Mouse (Mus musculus) forebrain, embryonic 15.5 days (tissue): ENCODE measurements at regions not wholly inside any gene's neighbourhood (a gene's known extent, or its start where the extent isn't known, plus 50 kb on each side); places are given as distances from the start of the nearest gene placed in this dataset.

Experiments used
- ATAC-seq: fragments of 200-750 bp; cut with Nextera tagmentation; replicated peaks from 2 replicates; pipeline ENCODE4 v1.8.0; 2017; ENCODE audit warnings: mild to moderate bottlenecking, moderate TSS enrichment, moderate library complexity
- H3K27ac ChIP-seq: fragments of 300-500 bp; sonication (generic); replicated peaks from 2 replicates; pipeline ENCODE4 v1.5.1; 2015; ENCODE audit warnings: mild to moderate bottlenecking, inconsistent platforms
- H3K27me3 ChIP-seq: fragments of 300-500 bp; sonication (generic); 2 replicates; pipeline ENCODE4 v1.6.1; 2015; ENCODE audit warnings: inconsistent platforms
- H3K36me3 ChIP-seq: fragments of 300-500 bp; sonication (generic); 2 replicates; pipeline ENCODE4 v1.6.1; 2015; ENCODE audit warnings: mild to moderate bottlenecking, inconsistent platforms
- H3K4me1 ChIP-seq: fragments of 300-500 bp; sonication (generic); 2 replicates; pipeline ENCODE4 v1.6.1; 2015; ENCODE audit warnings: inconsistent platforms
- H3K4me2 ChIP-seq: fragments of 300-500 bp; sonication (generic); replicated peaks from 2 replicates; pipeline ENCODE4 v1.6.1; 2015; ENCODE audit warnings: mild to moderate bottlenecking, inconsistent platforms
- H3K4me3 ChIP-seq: fragments of 300-500 bp; sonication (generic); 2 replicates; pipeline ENCODE4 v1.5.1; 2015; ENCODE audit warnings: mild to moderate bottlenecking, inconsistent platforms
- H3K9ac ChIP-seq: fragments of 300-500 bp; sonication (generic); replicated peaks from 2 replicates; pipeline ENCODE4 v1.6.1; 2015; ENCODE audit warnings: mild to moderate bottlenecking, inconsistent platforms
- H3K9me3 ChIP-seq: fragments of 300-500 bp; sonication (generic); 2 replicates; pipeline ENCODE4 v1.6.1; 2016; ENCODE audit warnings: inconsistent platforms
- WGBS: fragments of 180-500 bp; shearing (Covaris S2); methylation state at CpG from one replicate; pipeline ENCODE4 v1.1.7; 2015; ENCODE audit warnings: mixed read lengths; 5-methylcytosine and 5-hydroxymethylcytosine counted together

DNA sequence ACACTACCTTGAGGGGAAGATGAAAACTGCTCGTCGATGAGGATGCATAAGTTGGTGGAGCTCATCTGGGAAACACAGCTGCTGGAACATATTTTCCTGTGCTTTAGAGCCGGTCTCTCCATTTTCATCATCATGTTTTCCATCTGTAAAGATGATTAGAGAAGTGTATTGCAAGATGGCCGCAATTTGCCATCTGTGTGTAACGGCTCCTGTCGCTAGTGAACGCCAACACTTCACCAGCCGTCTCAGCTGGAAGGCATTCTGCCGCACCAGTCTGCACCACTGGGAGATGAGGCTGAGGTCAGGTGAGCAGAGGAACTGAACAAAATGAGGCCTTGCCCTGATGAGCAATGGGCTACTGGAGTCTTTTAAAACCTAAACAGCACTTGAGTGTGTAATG, 57.4 kb downstream of the Gm21962 start:
- H3K27ac ChIP-seq = no peak overlapping the region
- WGBS = 74% methylated on average over 9 of the region's 9 CpGs
- H3K4me2 ChIP-seq = no peak overlapping the region
- H3K36me3 ChIP-seq = no peaks in the 10 kb centered on the region
- H3K27me3 ChIP-seq = no peaks in the 10 kb centered on the region
- no peaks in the 10 kb centered on the region for H3K9me3 ChIP-seq
- H3K4me3 ChIP-seq = no peak overlapping the region
- ATAC-seq = 0 out of 2 replicates have a peak, but pooled peaks have one; percentile 53
- H3K9ac ChIP-seq = no peak overlapping the region
- peaks cover 7% of the 10 kb centered on the region; the same call in 1 of the 2 replicates for H3K4me1 ChIP-seq

- Histone ChIP-seq H3K9me3 (no peaks in the 10 kb centered on the region), H3K4me2 (no peak overlapping the region), H3K9ac (no peak overlapping the region), H3K36me3 (no peaks in the 10 kb centered on the region), H3K27ac (no peak overlapping the region), H3K27me3 (no peaks in the 10 kb centered on the region), H3K4me1 (peaks cover 7% of the 10 kb centered on the region; the same call in 1 of the 2 replicates), H3K4me3 (no peak overlapping the region)
- WGBS = 43% methylated on average over 7 of the region's 7 CpGs
- ATAC-seq = peak; percentile 58; the same call in 1 of the 2 replicates
Observed at GRCm38 (mm10) chr3:137729421-137729820, 58.1 kb downstream of the Gm21962 start.

DNA sequence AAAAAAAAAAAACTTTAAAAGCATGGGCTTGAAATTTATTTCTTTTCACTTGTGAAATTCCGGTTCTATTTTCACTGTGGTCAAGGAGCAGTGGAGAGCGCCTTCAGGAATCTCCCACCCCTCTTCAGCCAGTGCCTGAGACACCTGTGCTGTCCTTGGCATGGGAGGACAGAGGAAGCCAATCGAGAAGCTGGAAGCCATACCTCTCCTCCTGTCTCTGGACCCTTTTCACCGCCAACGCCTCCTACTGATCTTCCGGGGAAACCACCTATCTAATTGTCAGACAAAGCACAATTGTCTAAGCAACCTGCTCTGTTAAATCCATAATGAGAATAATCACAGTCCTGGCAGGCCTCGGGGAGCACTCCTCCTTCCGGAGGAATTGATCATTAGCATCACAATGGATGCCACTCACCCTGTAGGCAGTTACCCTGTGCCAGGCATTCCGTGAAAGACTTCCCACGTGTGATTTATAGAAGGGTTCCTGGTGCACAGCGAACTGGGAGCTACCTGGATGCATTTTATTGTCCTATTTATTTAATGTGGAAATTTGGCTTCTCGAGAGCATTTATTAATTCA, 66.0 kb downstream of the Gm21962 start:
- Histone ChIP-seq H3K9ac (no peak overlapping the region), H3K27me3 (no peaks in the 10 kb centered on the region), H3K4me1 (peaks cover 11% of the 10 kb centered on the region), H3K4me2 (no peak overlapping the region; the same call in 1 of the 2 replicates), H3K36me3 (no peaks in the 10 kb centered on the region), H3K9me3 (no peaks in the 10 kb centered on the region), H3K4me3 (no peak overlapping the region), H3K27ac (0 out of 2 replicates have a peak overlapping the region, but pooled peaks have one; percentile 31)
- 10% methylated on average over 12 of the region's 12 CpGs for WGBS
- peak; percentile 91 for ATAC-seq

DNA sequence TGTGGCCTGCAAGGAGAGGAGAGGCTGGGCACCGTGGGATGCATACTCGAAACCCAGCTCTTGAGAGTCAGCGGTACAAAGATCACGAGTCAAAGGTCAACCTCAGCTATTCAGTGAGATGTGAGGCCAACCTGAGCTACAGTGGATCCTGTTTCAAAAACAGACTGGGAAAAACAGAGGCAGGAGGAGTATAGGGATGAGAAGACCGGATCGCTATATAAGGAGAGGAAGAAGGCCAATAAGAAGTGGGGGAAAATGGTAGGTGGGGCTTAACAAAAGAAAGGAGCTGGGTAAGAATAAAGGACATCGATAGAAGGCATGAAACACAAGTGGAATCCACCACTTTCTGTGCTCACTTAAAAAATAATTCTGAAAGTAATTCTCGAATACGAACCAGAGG, 70.2 kb downstream of the Gm21962 start:
- Histone ChIP-seq H3K4me3 (no peak overlapping the region), H3K4me1 (peaks cover 11% of the 10 kb centered on the region), H3K9me3 (no peaks in the 10 kb centered on the region), H3K27ac (no peak overlapping the region), H3K27me3 (no peaks in the 10 kb centered on the region), H3K36me3 (no peaks in the 10 kb centered on the region), H3K9ac (no peak overlapping the region), H3K4me2 (no peak overlapping the region)
- no peak for ATAC-seq
- WGBS = 78% methylated on average over 9 of the region's 9 CpGs

DNA sequence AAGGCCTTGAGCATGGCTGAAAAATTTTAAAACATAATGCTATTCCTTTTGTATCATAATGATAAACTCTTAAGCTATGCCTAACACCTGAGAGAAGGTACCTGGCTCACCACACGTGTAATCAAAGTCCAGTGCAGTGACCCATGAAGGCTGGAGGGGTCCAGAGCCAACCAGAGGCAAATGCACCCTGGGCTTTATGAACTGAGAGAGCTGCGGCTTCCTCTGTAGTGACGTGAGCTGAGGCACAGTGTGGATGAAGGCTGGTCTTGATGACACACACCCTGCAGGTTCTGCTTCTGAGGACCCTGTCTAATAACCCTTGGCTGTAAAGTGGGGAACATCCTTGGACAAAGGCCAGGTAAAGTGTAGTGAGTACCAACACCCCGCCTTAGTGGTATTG, 70.8 kb downstream of the Gm21962 start:
- H3K27me3 ChIP-seq = no peaks in the 10 kb centered on the region
- H3K4me1 ChIP-seq = peaks cover 11% of the 10 kb centered on the region
- H3K4me3 ChIP-seq = no peak overlapping the region
- 85% methylated on average over 4 of the region's 4 CpGs for WGBS
- H3K36me3 ChIP-seq = no peaks in the 10 kb centered on the region
- H3K27ac ChIP-seq = no peak overlapping the region
- no peak overlapping the region for H3K4me2 ChIP-seq
- H3K9me3 ChIP-seq = no peaks in the 10 kb centered on the region
- ATAC-seq = no peak
- no peak overlapping the region for H3K9ac ChIP-seq

DNA sequence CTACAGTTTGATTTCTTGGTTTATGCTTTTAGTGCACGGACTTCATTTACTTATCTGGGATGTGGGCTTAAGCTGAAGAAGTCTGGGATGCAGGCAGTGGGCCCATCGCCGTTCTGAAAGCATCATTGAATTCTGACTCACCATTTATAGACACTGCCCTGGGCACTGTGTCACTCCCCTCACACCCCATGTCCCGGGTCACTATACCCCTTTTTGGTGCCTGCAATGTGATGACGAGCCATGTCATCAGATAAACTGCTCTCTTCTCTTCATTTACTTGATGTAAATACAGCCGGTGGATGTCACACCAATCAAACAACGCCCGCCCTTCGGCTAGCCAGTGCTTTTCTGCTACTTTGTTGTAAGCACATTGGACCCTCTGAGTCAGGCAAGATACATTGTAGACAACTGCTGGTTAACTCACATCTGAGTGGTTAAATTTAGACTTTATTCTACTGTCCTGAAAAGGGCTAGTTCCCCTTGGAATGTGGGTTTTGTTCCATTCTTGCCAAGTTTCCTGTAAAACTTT, 80.5 kb downstream of the Gm21962 start:
- H3K9me3 ChIP-seq = no peaks in the 10 kb centered on the region
- no peak for ATAC-seq
- H3K4me3 ChIP-seq = no peak overlapping the region
- 95% methylated on average over 9 of the region's 9 CpGs for WGBS
- peaks cover 10% of the 10 kb centered on the region for H3K4me1 ChIP-seq
- H3K4me2 ChIP-seq = no peak overlapping the region
- H3K27me3 ChIP-seq = no peaks in the 10 kb centered on the region
- no peak overlapping the region for H3K9ac ChIP-seq
- H3K36me3 ChIP-seq = no peaks in the 10 kb centered on the region
- no peak overlapping the region for H3K27ac ChIP-seq

- Histone ChIP-seq H3K4me1 (peaks cover 10% of the 10 kb centered on the region), H3K27ac (peak overlapping the region; percentile 62), H3K4me2 (peak overlapping the region; percentile 55), H3K27me3 (no peaks in the 10 kb centered on the region), H3K9me3 (no peaks in the 10 kb centered on the region), H3K4me3 (peak overlapping the region; percentile 41), H3K36me3 (no peaks in the 10 kb centered on the region), H3K9ac (peak overlapping the region; percentile 36)
- ATAC-seq = peak; percentile 95
- 8% methylated on average over 25 of the region's 25 CpGs for WGBS
Observed at GRCm38 (mm10) chr3:137752447-137753256, 81.3 kb downstream of the Gm21962 start.

GRCm38 (mm10) chr3:137753257-137753654, 81.9 kb downstream of the Gm21962 start:
- Histone ChIP-seq H3K9me3 (no peaks in the 10 kb centered on the region), H3K36me3 (no peaks in the 10 kb centered on the region), H3K9ac (no peak overlapping the region), H3K4me1 (peaks cover 10% of the 10 kb centered on the region), H3K27ac (peak overlapping the region; percentile 32), H3K4me3 (no peak overlapping the region), H3K4me2 (peak overlapping the region; percentile 55), H3K27me3 (no peaks in the 10 kb centered on the region)
- ATAC-seq = peak; percentile 53
- 53% methylated on average over 7 of the region's 7 CpGs for WGBS

DNA sequence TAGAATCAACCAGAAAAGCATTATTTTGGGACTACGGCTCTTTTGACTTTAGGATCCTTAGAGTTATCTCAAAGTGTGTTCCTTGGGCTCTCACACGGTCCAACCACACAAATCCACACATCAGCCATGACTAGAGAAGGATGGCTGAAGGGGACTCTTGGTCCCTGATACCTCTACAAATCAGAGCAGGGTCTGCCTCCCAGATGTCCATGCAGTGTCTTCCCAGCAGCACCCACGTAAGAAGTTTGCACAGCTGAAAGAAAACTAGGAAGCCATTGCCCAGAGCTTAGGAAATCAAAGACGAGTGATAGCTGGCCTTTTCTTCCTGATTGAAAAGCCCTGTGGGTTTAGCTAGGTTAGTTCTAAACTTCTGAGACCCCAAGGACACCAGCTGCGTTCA, 84.1 kb downstream of the Gm21962 start:
- H3K9me3 ChIP-seq = no peaks in the 10 kb centered on the region
- H3K4me3 ChIP-seq = no peak overlapping the region
- no peaks in the 10 kb centered on the region for H3K36me3 ChIP-seq
- H3K4me2 ChIP-seq = no peak overlapping the region
- H3K9ac ChIP-seq = no peak overlapping the region
- no peaks in the 10 kb centered on the region for H3K27me3 ChIP-seq
- WGBS = 93% methylated on average over 5 of the region's 5 CpGs
- no peak overlapping the region for H3K27ac ChIP-seq
- ATAC-seq = no peak
- peaks cover 10% of the 10 kb centered on the region for H3K4me1 ChIP-seq

DNA sequence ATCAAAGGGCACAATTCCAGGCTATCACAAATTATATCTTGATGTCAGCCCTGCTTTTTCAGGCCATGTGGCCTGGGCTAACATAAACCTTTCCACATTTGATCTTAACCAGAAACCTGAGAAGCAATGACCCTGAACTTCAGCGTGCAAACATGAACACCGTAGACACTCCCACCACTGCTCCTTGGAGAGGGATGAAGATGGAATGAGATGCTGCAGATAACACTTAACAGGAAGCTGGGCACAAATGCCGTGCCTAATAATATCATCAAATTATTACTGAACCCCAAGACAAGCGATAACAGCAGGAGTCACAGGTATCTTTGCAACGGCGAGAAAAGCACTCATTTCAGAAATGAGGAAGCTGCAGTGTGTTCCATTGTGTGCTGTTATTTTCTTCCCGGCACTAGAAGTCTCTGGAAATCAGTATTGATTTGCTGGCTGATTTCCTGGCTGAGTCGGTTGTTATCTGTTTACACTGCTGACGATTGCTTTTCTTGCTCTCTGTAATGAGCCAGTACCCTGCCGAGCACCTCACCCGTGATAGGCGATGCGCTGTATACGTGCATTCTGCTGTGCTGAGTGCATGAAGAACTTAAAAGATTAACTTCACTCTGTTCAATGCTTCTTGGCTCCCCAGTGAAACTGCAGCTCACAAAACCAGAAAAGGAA, 91.0 kb downstream of the Gm21962 start:
- no peaks in the 10 kb centered on the region for H3K36me3 ChIP-seq
- no peaks in the 10 kb centered on the region for H3K4me1 ChIP-seq
- H3K27me3 ChIP-seq = no peaks in the 10 kb centered on the region
- no peak overlapping the region for H3K4me3 ChIP-seq
- no peaks in the 10 kb centered on the region for H3K9me3 ChIP-seq
- no peak for ATAC-seq
- WGBS = 58% methylated on average over 14 of the region's 14 CpGs
- H3K27ac ChIP-seq = no peak overlapping the region
- no peak overlapping the region for H3K9ac ChIP-seq
- no peak overlapping the region for H3K4me2 ChIP-seq

GRCm38 (mm10) chr3:137763406-137763805, 92.1 kb downstream of the Gm21962 start:
- Histone ChIP-seq H3K27ac (no peak overlapping the region), H3K4me3 (no peak overlapping the region), H3K36me3 (no peaks in the 10 kb centered on the region), H3K4me2 (no peak overlapping the region), H3K9ac (no peak overlapping the region), H3K4me1 (no peaks in the 10 kb centered on the region), H3K9me3 (no peaks in the 10 kb centered on the region), H3K27me3 (no peaks in the 10 kb centered on the region)
- WGBS = 91% methylated on average over 5 of the region's 5 CpGs
- no peak for ATAC-seq

DNA sequence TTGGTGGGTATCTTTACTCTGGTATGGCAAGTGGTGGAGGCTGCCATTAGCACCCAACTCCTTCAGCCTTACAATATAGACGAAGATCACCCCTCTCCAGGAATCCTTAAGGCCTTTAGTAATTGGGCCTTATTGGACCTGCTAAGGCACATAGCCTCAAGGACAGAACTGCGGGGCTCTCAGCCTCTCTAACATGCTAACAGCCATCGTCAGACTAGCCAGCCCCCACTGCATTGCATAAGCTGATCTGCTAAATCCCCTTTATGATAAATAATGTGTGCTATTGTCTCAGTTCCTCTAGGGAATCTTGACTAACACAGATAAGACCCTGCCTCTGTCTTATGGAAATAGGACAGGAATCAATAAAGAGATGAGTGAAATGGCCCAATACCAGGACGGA, 95.7 kb upstream of the H2afz start:
- Histone ChIP-seq H3K9ac (no peak overlapping the region), H3K27me3 (no peaks in the 10 kb centered on the region), H3K4me1 (no peaks in the 10 kb centered on the region), H3K4me3 (no peak overlapping the region), H3K4me2 (no peak overlapping the region), H3K9me3 (no peaks in the 10 kb centered on the region), H3K27ac (no peak overlapping the region), H3K36me3 (no peaks in the 10 kb centered on the region)
- ATAC-seq = no peak
- WGBS = 77% methylated on average over 4 of the region's 4 CpGs
